Mouse (Mus musculus) MEL (cell line): ENCODE measurements at regions not wholly inside any gene's neighbourhood (a gene's known extent, or its start where the extent isn't known, plus 50 kb on each side); places are given as distances from the start of the nearest gene placed in this dataset.

Experiments used
- CHD1 ChIP-seq: IDR thresholded peaks from 2 replicates; pipeline ENCODE4 v1.6.1; 2012; ENCODE audit warnings: low read depth, mild to moderate bottlenecking, inconsistent platforms, low read length, improper control_type of control experiment
- CHD2 ChIP-seq: IDR thresholded peaks from 2 replicates; pipeline ENCODE4 v1.6.1; 2011; ENCODE audit warnings: low read length, improper control_type of control experiment
- CTCF ChIP-seq, 3 experiments: IDR thresholded peaks in 2 of 3; conservative IDR thresholded peaks in 1 of 3; 2 replicates each; pipeline ENCODE4 v1.5.1; 2011 to 2012; ENCODE audit warnings: low read length in 3 of 3, low read depth in 2 of 3, mild to moderate bottlenecking in 2 of 3, improper control_type of control experiment in 1 of 3, inconsistent platforms in 1 of 3, mixed read lengths in 1 of 3, moderate library complexity in 1 of 3; ENCODE audit not compliant: control insufficient read depth in 1 of 3, insufficient read depth in 1 of 3, poor library complexity in 1 of 3, severe bottlenecking in 1 of 3
- E2F4 ChIP-seq: IDR thresholded peaks from 2 replicates; pipeline ENCODE4 v1.6.1; 2011; ENCODE audit warnings: low read depth, low read length, improper control_type of control experiment, borderline replicate concordance
- EP300 ChIP-seq, 2 experiments: IDR thresholded peaks; 2 replicates each; pipeline ENCODE4 v1.6.1; 2011; ENCODE audit warnings: improper control_type of control experiment in 2 of 2, low read length in 2 of 2, low read depth in 1 of 2, mild to moderate bottlenecking in 1 of 2
- GABPA ChIP-seq: IDR thresholded peaks from 2 replicates; pipeline ENCODE4 v1.6.1; 2012; ENCODE audit warnings: low read depth, mild to moderate bottlenecking, inconsistent platforms, low read length, improper control_type of control experiment, moderate library complexity
- GATA1 ChIP-seq: IDR thresholded peaks from 2 replicates; pipeline ENCODE4 v1.6.1; 2011; ENCODE audit warnings: low read depth, low read length, improper control_type of control experiment
- HCFC1 ChIP-seq: IDR thresholded peaks from 2 replicates; pipeline ENCODE4 v1.6.1; 2012; ENCODE audit warnings: low read depth, mild to moderate bottlenecking, inconsistent platforms, low read length, improper control_type of control experiment, moderate library complexity
- MYC ChIP-seq: IDR thresholded peaks from 2 replicates; pipeline ENCODE4 v1.6.1; 2011; ENCODE audit warnings: low read depth, mild to moderate bottlenecking, low read length, improper control_type of control experiment, moderate library complexity
- POLR2A ChIP-seq, 2 experiments: IDR thresholded peaks; 2 replicates each; pipeline ENCODE4 v1.6.1; 2011 to 2012; ENCODE audit warnings: low read length in 2 of 2, mild to moderate bottlenecking in 2 of 2, control low read depth in 1 of 2, improper control_type of control experiment in 1 of 2, low read depth in 1 of 2, moderate library complexity in 1 of 2; ENCODE audit not compliant: control insufficient read depth in 1 of 2, insufficient read depth in 1 of 2, poor library complexity in 1 of 2
- POLR2AphosphoS2 ChIP-seq: IDR thresholded peaks from 2 replicates; pipeline ENCODE4 v1.6.1; 2011; ENCODE audit warnings: low read length, improper control_type of control experiment
- SIN3A ChIP-seq: IDR thresholded peaks from 2 replicates; pipeline ENCODE4 v1.6.1; 2012; ENCODE audit warnings: low read length, improper control_type of control experiment, inconsistent platforms
- UBTF ChIP-seq: IDR thresholded peaks from 2 replicates; pipeline ENCODE4 v1.6.1; 2012; ENCODE audit warnings: low read depth, mild to moderate bottlenecking, inconsistent platforms, low read length, improper control_type of control experiment, moderate library complexity, borderline replicate concordance; ENCODE audit not compliant: insufficient read depth
- ZNF384 ChIP-seq: IDR thresholded peaks from 2 replicates; pipeline ENCODE4 v1.6.1; 2012; ENCODE audit warnings: low read depth, mild to moderate bottlenecking, inconsistent platforms, low read length, improper control_type of control experiment

GRCm38 (mm10) chr14:103948026-103948777 is 104.0 kb upstream of the Ednrb start:
- no peak for TF ChIP-seq CTCF (IDR thresholded peaks at IDR 0.05 in 2 of 3, conservative IDR thresholded peaks at IDR 0.05 in 1 of 3; ENCODE audit: control insufficient read depth in 1 of 3, insufficient read depth in 1 of 3, low read depth in 2 of 3, low read length in 3 of 3, poor library complexity in 1 of 3, severe bottlenecking in 1 of 3)
- TF ChIP-seq GATA1: no peak
- TF ChIP-seq GABPA: no peak
- no peak for TF ChIP-seq EP300 (IDR thresholded peaks at IDR 0.05; ENCODE audit: low read depth in 1 of 2, low read length in 2 of 2)
- no peak for TF ChIP-seq CHD2
- TF ChIP-seq POLR2A (IDR thresholded peaks at IDR 0.05; ENCODE audit: control insufficient read depth in 1 of 2, insufficient read depth in 1 of 2, low read depth in 1 of 2, low read length in 2 of 2, poor library complexity in 1 of 2): no peak
- TF ChIP-seq ZNF384: no peak
- no peak for TF ChIP-seq E2F4
- no peak for TF ChIP-seq CHD1
- TF ChIP-seq HCFC1: no peak
- no peak for TF ChIP-seq POLR2AphosphoS2
- TF ChIP-seq UBTF: no peak
- TF ChIP-seq MYC: no peak
- no peak for TF ChIP-seq SIN3A
